Mouse (Mus musculus): ENCODE data around the gene Olfr1254.

DNA sequence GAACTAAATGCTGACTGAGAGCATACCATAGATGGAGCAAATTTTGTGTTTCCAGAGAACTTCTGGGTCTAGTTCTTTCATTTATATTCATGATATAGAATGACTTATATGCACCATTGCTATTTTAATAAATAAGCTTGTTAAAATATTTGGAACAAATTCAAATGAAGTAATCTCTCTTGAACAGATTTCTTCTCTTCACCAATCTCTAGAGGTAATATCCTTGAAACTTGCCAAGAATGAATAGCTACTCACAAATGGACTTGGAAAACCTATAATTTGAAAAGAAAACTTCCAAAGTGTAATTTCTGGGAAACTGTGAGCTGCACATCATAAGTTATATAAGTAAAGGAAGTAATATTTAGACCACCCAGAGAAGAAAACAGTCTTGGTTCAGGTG, at the start of gene Olfr1254:
- TF ChIP-seq CTCF (IDR thresholded peaks at IDR 0.05), result no peak
- no peak for TF ChIP-seq EP300 (IDR thresholded peaks at IDR 0.05)
